Mouse (Mus musculus): ENCODE data around the gene Cxcl16. TPM values are rescaled to one million over a fixed set of nuclear protein-coding genes. Genes with fewer than 3 reads are reported as not detected.
A peak's percentile ranks its signal among the peaks of the same experiment; 100 is the strongest.
"Not testable (repeated sequence)": the region's sequence is repeated elsewhere in the genome, so short reads cannot be mapped to it uniquely, and the experiment has no call there.

Gene Cxcl16
- polyA plus RNA-seq, 1 experiment from 2014 or later = 3.9 TPM

DNA sequence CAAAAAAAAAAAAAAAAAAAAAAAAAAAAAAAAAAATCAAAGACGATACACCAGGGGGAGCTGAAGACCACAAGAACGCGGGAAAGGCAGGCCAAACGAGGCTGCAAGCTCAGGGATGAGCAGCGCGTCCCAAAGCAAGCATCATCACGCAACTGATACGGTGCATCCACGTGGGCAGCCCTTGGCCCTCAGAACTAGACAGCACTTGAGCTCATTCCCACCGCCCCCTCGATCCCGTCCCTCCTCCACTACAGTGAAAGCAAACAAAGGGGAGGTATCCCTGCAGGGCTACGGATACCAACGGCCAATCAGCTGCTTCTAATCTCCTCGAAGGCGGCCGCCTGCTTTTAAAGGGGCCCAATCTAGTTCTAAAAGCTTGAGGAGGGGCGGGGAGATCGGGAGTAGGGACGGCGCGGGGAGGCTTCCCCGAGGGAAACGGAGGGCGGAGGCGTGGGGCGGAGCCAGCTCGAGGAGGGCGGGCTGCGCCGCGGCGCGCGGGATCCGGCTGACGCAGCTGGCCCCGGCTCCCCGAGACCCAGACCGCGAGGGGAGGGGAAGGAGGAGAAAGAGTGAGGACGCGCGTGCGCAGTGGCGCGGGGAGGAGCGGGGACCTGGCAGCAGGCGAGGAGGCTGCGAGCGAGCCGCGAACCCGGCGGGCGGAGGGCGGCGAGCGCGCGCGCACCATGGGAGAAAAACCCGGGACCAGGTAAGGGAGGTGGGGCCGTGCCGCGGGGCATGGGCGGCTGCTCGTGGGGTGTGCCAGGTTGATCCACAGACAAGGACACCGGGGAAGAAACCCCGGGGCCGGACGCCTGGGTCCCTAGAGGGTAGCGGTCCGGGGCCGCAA lies 27.5 kb downstream of the Cxcl16 start, which contains the start of gene Arrb2:
Arrb2 (plus strand) TSS at position 588 of the 847 bp plus-strand sequence.
- Histone ChIP-seq H3K4me3 (peak within 1 kb of the TSS; percentile 77), H3K36me3 (peaks cover 15% of the 10 kb centered on the region), H3K27ac (peak within 1 kb of the TSS; percentile 79), H3K9ac (peak within 1 kb of the TSS; percentile 89), H3K9me3 (no peaks in the 10 kb centered on the region), H3K27me3 (no peaks in the 10 kb centered on the region), H3K4me1 (peaks cover 26% of the 10 kb centered on the region), H3K4me2 (replicated peaks) (peak within 1 kb of the TSS; percentile 87)
- peak; percentile 96 for ATAC-seq (ENCODE audit: low FRiP score, low read depth)
- under 1% methylated on average over 65 of the region's 75 CpGs for WGBS

DNA sequence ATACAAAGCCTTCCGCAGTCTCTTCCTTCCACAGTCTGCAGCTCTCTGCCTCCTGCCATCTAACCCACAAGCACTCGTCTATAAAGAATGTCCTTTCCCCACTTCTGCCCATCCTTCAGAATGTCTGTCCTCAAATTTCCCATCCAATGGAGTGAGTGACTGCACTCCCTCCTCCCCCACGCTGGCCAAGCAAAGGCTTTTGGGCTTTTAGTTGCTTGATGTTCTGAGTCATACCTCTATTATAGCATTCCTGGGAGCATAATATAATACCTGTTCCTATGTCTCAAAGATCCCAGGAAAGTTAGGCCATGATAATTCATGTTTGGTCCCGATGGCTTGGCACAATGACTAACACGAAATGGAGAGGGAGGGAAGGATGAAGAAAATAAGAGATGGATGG lies 28.2 kb downstream of the Cxcl16 start:
- H3K36me3 ChIP-seq = peaks cover 8% of the 10 kb centered on the region
- H3K4me2 ChIP-seq (replicated peaks) = peak overlapping the region; percentile 87
- 39% methylated on average over 5 of the region's 5 CpGs for WGBS
- no peaks in the 10 kb centered on the region for H3K27me3 ChIP-seq
- H3K9me3 ChIP-seq = no peaks in the 10 kb centered on the region
- peaks cover 26% of the 10 kb centered on the region for H3K4me1 ChIP-seq
- H3K27ac ChIP-seq = peak overlapping the region; percentile 79; the same call in 1 of the 2 replicates
- H3K4me3 ChIP-seq = peak overlapping the region; percentile 77
- no peak for ATAC-seq (ENCODE audit: low FRiP score, low read depth)
- peak overlapping the region; percentile 54 for H3K9ac ChIP-seq

GRCm38 (mm10) chr11:70426598-70426997 lies 33.2 kb downstream of the Cxcl16 start:
- H3K27me3 ChIP-seq; H3K4me3 ChIP-seq; H3K27ac ChIP-seq; ATAC-seq (ENCODE audit: low FRiP score, low read depth); H3K9ac ChIP-seq; H3K9me3 ChIP-seq; H3K36me3 ChIP-seq; H3K4me2 ChIP-seq (replicated peaks); H3K4me1 ChIP-seq: not testable (repeated sequence)
- WGBS = 76% methylated on average over 6 of the region's 6 CpGs

DNA sequence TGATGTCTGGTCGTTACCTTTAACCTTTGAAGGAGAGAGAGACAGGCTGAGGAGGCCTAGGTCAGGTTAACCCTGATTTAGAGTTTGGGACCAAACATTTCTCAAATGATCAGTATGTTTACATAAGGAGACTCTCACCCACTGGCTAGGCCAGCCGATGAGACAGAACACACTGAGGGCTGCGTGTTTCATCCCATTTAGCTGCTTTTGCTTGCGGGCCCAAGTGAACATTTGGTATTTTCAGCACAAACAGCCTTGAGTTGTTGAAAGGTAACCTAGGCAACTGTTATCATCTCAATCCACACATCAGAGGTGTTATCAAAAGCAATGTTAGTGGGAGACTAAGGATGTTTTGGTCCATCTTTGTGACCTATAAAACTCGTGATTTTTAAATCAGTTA lies 40.3 kb downstream of the Cxcl16 start:
- Histone ChIP-seq H3K9me3 (no peaks in the 10 kb centered on the region), H3K4me3 (no peak overlapping the region), H3K4me2 (replicated peaks) (no peak overlapping the region), H3K9ac (no peak overlapping the region), H3K27me3 (no peaks in the 10 kb centered on the region), H3K36me3 (no peaks in the 10 kb centered on the region), H3K27ac (no peak overlapping the region), H3K4me1 (no peaks in the 10 kb centered on the region)
- no peak for ATAC-seq (ENCODE audit: low FRiP score, low read depth)
- WGBS = 60% methylated on average over 5 of the region's 5 CpGs

GRCm38 (mm10) chr11:70418199-70418598 lies 41.6 kb downstream of the Cxcl16 start:
- no peaks in the 10 kb centered on the region for H3K4me1 ChIP-seq
- WGBS = 61% methylated on average over 4 of the region's 4 CpGs
- H3K27ac ChIP-seq = no peak overlapping the region
- no peaks in the 10 kb centered on the region for H3K9me3 ChIP-seq
- no peak overlapping the region for H3K9ac ChIP-seq
- H3K36me3 ChIP-seq = no peaks in the 10 kb centered on the region
- H3K27me3 ChIP-seq = no peaks in the 10 kb centered on the region
- no peak for ATAC-seq (ENCODE audit: low FRiP score, low read depth)
- no peak overlapping the region for H3K4me2 ChIP-seq (replicated peaks)
- H3K4me3 ChIP-seq = no peak overlapping the region

DNA sequence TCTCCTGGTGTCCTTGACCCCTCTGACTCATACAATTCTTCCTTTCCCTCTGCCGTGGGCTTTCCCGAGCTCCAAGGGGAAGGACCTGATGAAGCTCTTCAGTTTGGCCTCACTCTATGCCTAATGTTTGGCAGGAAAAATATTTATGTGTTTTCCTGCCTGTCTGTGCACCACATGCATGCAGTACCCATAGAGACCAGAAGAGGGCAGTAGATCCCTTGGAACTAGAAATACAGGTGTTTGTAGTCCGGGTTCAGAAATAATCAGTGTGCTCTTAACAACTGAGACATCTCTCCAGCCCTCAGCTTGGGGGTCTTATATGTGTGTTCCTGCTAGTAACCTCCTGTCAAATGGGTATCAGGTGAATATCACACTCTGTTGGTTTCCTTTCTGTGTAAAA lies 45.8 kb downstream of the Cxcl16 start:
- no peak for ATAC-seq (ENCODE audit: low FRiP score, low read depth)
- Histone ChIP-seq H3K27ac (no peak overlapping the region), H3K4me3 (no peak overlapping the region), H3K4me1 (peaks cover 9% of the 10 kb centered on the region), H3K9me3 (no peaks in the 10 kb centered on the region), H3K27me3 (no peaks in the 10 kb centered on the region), H3K36me3 (no peaks in the 10 kb centered on the region), H3K4me2 (replicated peaks) (no peak overlapping the region), H3K9ac (no peak overlapping the region)
- 7% methylated on average over 3 of the region's 3 CpGs for WGBS

DNA sequence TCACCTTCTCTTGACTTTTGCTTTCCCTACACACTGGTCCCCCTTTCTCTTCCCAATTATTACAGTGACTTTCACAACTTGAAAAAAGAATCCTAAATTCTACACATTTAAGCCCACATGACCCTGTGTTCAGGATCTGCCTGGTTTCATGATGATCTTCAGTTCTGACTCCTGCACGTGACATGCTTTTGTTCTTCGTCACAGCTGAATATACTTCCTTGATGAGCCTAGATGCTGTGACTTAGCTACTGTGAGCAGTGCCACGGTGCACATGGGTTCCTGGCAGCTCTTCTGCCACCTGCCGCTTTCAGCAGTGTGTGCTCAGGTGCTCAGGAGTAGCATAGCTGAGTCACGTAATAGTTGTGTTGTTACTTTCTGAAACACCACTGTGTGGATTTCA lies 47.2 kb downstream of the Cxcl16 start:
- WGBS = 80% methylated on average over 5 of the region's 5 CpGs

GRCm38 (mm10) chr11:70410297-70410643 lies 49.5 kb downstream of the Cxcl16 start:
- Histone ChIP-seq H3K4me2 (replicated peaks) (peak overlapping the region; percentile 95), H3K4me3 (peak overlapping the region; percentile 99), H3K4me1 (peaks cover 25% of the 10 kb centered on the region), H3K27me3 (no peaks in the 10 kb centered on the region), H3K9me3 (no peaks in the 10 kb centered on the region), H3K36me3 (peaks cover 8% of the 10 kb centered on the region), H3K27ac (no peak overlapping the region), H3K9ac (peak overlapping the region; percentile 96; the same call in 1 of the 2 replicates)
- no peak for ATAC-seq (ENCODE audit: low FRiP score, low read depth)
- WGBS = 62% methylated on average over 6 of the region's 6 CpGs

More for the DNA sequence above, 47.2 kb downstream of the Cxcl16 start:
- Histone ChIP-seq H3K27me3 (no peaks in the 10 kb centered on the region), H3K27ac (no peak overlapping the region), H3K9me3 (no peaks in the 10 kb centered on the region), H3K4me1 (peaks cover 19% of the 10 kb centered on the region), H3K4me3 (no peak overlapping the region), H3K36me3 (no peaks in the 10 kb centered on the region), H3K4me2 (replicated peaks) (no peak overlapping the region), H3K9ac (no peak overlapping the region)
- no peak for ATAC-seq (ENCODE audit: low FRiP score, low read depth)

- H3K27me3 ChIP-seq = no peaks in the 10 kb centered on the region
- no peaks in the 10 kb centered on the region for H3K9me3 ChIP-seq
- peak within 1 kb of the TSS; percentile 96 for H3K9ac ChIP-seq
- H3K4me3 ChIP-seq = peak within 1 kb of the TSS; percentile 99
- WGBS = under 1% methylated on average over 59 of the region's 59 CpGs
- peaks cover 27% of the 10 kb centered on the region for H3K4me1 ChIP-seq
- H3K27ac ChIP-seq = peak within 1 kb of the TSS; percentile 72; the same call in 1 of the 2 replicates
- peaks cover 12% of the 10 kb centered on the region for H3K36me3 ChIP-seq
- peak; percentile 99 for ATAC-seq (ENCODE audit: low FRiP score, low read depth)
- peak within 1 kb of the TSS; percentile 95 for H3K4me2 ChIP-seq (replicated peaks)
These were observed 50.0 kb downstream of the Cxcl16 start, which contains the start of gene Pelp1 for GRCm38 (mm10) chr11:70409594-70410296. TSS of gene Pelp1 (minus strand) at chr11:70410031.

Small RNA genes lying within 50 kb of the gene (microRNA-seq; reads per million reads assigned to microRNA genes)
- gene Mir7115 = not detected

Other genes starting within 250 kb of the Cxcl16 start
- 1.5 and 1.7 TPM in 2 replicates for gene Slc16a11, start 247.2 kb downstream of the Cxcl16 start, polyA plus RNA-seq (2015; fragmentation: Nextera tagmentation; extraction: Ambion mirVana)
- gene Slc16a13, start 238.9 kb downstream of the Cxcl16 start, polyA plus RNA-seq (2015; fragmentation: Nextera tagmentation; extraction: Ambion mirVana) = 10.9 and 11.5 TPM in 2 replicates
- 10.0 and 10.3 TPM in 2 replicates for gene Bcl6b, start 230.2 kb downstream of the Cxcl16 start, polyA plus RNA-seq (2015; fragmentation: Nextera tagmentation; extraction: Ambion mirVana)
- 203 and 209 TPM in 2 replicates for gene 0610010K14Rik, start 222.1 kb downstream of the Cxcl16 start, polyA plus RNA-seq (2015; fragmentation: Nextera tagmentation; extraction: Ambion mirVana)
- 11.6 and 12.1 TPM in 2 replicates for gene Gm21988, start 220.2 kb downstream of the Cxcl16 start, polyA plus RNA-seq (2015; fragmentation: Nextera tagmentation; extraction: Ambion mirVana)
- gene Rnasek, start 220.1 kb downstream of the Cxcl16 start, polyA plus RNA-seq (2015; fragmentation: Nextera tagmentation; extraction: Ambion mirVana) = 152 and 162 TPM in 2 replicates
- 4.1 TPM in 2 replicates for gene Alox12, start 204.6 kb downstream of the Cxcl16 start, polyA plus RNA-seq (2015; fragmentation: Nextera tagmentation; extraction: Ambion mirVana)
- gene Alox12e, start 137.4 kb downstream of the Cxcl16 start, polyA plus RNA-seq (2015; fragmentation: Nextera tagmentation; extraction: Ambion mirVana) = not detected in 2 replicates
- gene Alox15, start 108.0 kb downstream of the Cxcl16 start, polyA plus RNA-seq (2015; fragmentation: Nextera tagmentation; extraction: Ambion mirVana) = 0.05 TPM in 1 of 2 replicates, not detected in the other
- 40.0 and 41.8 TPM in 2 replicates for gene Pelp1, start 50.0 kb downstream of the Cxcl16 start, polyA plus RNA-seq (2015; fragmentation: Nextera tagmentation; extraction: Ambion mirVana)
- 22.8 and 24.1 TPM in 2 replicates for gene Arrb2, start 27.3 kb downstream of the Cxcl16 start, polyA plus RNA-seq (2015; fragmentation: Nextera tagmentation; extraction: Ambion mirVana)
- 42.4 and 45.9 TPM in 2 replicates for gene Med11, start 8.1 kb downstream of the Cxcl16 start, polyA plus RNA-seq (2015; fragmentation: Nextera tagmentation; extraction: Ambion mirVana)
- 0.62 and 0.75 TPM in 2 replicates for gene Zmynd15, start 551 bp downstream of the Cxcl16 start, polyA plus RNA-seq (2015; fragmentation: Nextera tagmentation; extraction: Ambion mirVana)
- 0.29 and 0.74 TPM in 2 replicates for gene Tm4sf5, start 45.3 kb upstream of the Cxcl16 start, polyA plus RNA-seq (2015; fragmentation: Nextera tagmentation; extraction: Ambion mirVana)
- 0.31 and 0.41 TPM in 2 replicates for gene Vmo1, start 54.6 kb upstream of the Cxcl16 start, polyA plus RNA-seq (2015; fragmentation: Nextera tagmentation; extraction: Ambion mirVana)
- gene Gltpd2, start 59.2 kb upstream of the Cxcl16 start, polyA plus RNA-seq (2015; fragmentation: Nextera tagmentation; extraction: Ambion mirVana) = 0.43 and 0.92 TPM in 2 replicates
- 828 and 869 TPM in 2 replicates for gene Psmb6, start 65.4 kb upstream of the Cxcl16 start, polyA plus RNA-seq (2015; fragmentation: Nextera tagmentation; extraction: Ambion mirVana)
- gene Gm40193, start 73.0 kb upstream of the Cxcl16 start, polyA plus RNA-seq (2015; fragmentation: Nextera tagmentation; extraction: Ambion mirVana) = not detected in 2 replicates
- gene Pld2, start 80.1 kb upstream of the Cxcl16 start, polyA plus RNA-seq (2015; fragmentation: Nextera tagmentation; extraction: Ambion mirVana) = 4.5 and 5.7 TPM in 2 replicates
- 14.1 and 15.5 TPM in 2 replicates for gene Mink1, start 102.9 kb upstream of the Cxcl16 start, polyA plus RNA-seq (2015; fragmentation: Nextera tagmentation; extraction: Ambion mirVana)
- not detected in 2 replicates for gene 4930544D05Rik, start 155.9 kb upstream of the Cxcl16 start, polyA plus RNA-seq (2015; fragmentation: Nextera tagmentation; extraction: Ambion mirVana)
- gene Chrne, start 159.2 kb upstream of the Cxcl16 start, polyA plus RNA-seq (2015; fragmentation: Nextera tagmentation; extraction: Ambion mirVana) = not detected in 2 replicates
- gene Gp1ba, start 179.1 kb upstream of the Cxcl16 start, polyA plus RNA-seq (2015; fragmentation: Nextera tagmentation; extraction: Ambion mirVana) = 0.18 and 0.22 TPM in 2 replicates
- gene Rnf167, start 187.3 kb upstream of the Cxcl16 start, polyA plus RNA-seq (2015; fragmentation: Nextera tagmentation; extraction: Ambion mirVana) = 120 and 129 TPM in 2 replicates
- 165 and 173 TPM in 2 replicates for gene Slc25a11, start 187.5 kb upstream of the Cxcl16 start, polyA plus RNA-seq (2015; fragmentation: Nextera tagmentation; extraction: Ambion mirVana)
- 1,638 and 1,674 TPM in 2 replicates for gene Pfn1, start 194.7 kb upstream of the Cxcl16 start, polyA plus RNA-seq (2015; fragmentation: Nextera tagmentation; extraction: Ambion mirVana)
- gene Eno3, start 197.2 kb upstream of the Cxcl16 start, polyA plus RNA-seq (2015; fragmentation: Nextera tagmentation; extraction: Ambion mirVana) = 52.3 and 57.1 TPM in 2 replicates
- gene Spag7, start 209.4 kb upstream of the Cxcl16 start, polyA plus RNA-seq (2015; fragmentation: Nextera tagmentation; extraction: Ambion mirVana) = 159 and 165 TPM in 2 replicates
- gene Camta2, start 228.1 kb upstream of the Cxcl16 start, polyA plus RNA-seq (2015; fragmentation: Nextera tagmentation; extraction: Ambion mirVana) = 11.8 and 15.1 TPM in 2 replicates
- gene Inca1, start 240.2 kb upstream of the Cxcl16 start, polyA plus RNA-seq (2015; fragmentation: Nextera tagmentation; extraction: Ambion mirVana) = 1.6 and 1.8 TPM in 2 replicates
- 3.4 and 3.6 TPM in 2 replicates for gene Kif1c, start 240.6 kb upstream of the Cxcl16 start, polyA plus RNA-seq (2015; fragmentation: Nextera tagmentation; extraction: Ambion mirVana)

Data from limb, embryonic 13.5 days (tissue).